Mouse (Mus musculus) lung, postnatal 36 days (tissue): ENCODE results near the gene Galp.
"Not testable (repeated sequence)": the region's sequence is repeated elsewhere in the genome, so short reads cannot be mapped to it uniquely, and the experiment has no call there.

Experiments used
- DNase-seq: peaks from one replicate; pipeline ENCODE4 v3.0.0; 2022; ENCODE audit warnings: mixed read lengths

The Galp gene

GRCm38 (mm10) chr7:6260004-6260403 is 63.1 kb downstream of the Galp start:
- DNase-seq = not testable (repeated sequence)

GRCm38 (mm10) chr7:6262120-6262519 is 65.2 kb downstream of the Galp start:
- DNase-seq = no peak

GRCm38 (mm10) chr7:6262984-6263383 is 66.1 kb downstream of the Galp start:
- DNase-seq = no peak

- peak; percentile 46 for DNase-seq
Observed at GRCm38 (mm10) chr7:6265695-6266094, 68.8 kb downstream of the Galp start.
